Mouse (Mus musculus) heart, embryonic 15.5 days (tissue): ENCODE data around the gene Ntn4. TPM values are rescaled to one million over a fixed set of nuclear protein-coding genes. Genes with fewer than 3 reads are reported as not detected.
"Not testable (repeated sequence)": the region's sequence is repeated elsewhere in the genome, so short reads cannot be mapped to it uniquely, and the experiment has no call there.

Experiments used
- ATAC-seq: fragments of 200-750 bp; cut with Nextera tagmentation; replicated peaks from 2 replicates; pipeline ENCODE4 v1.8.0; 2017; ENCODE audit warnings: low read depth, moderate TSS enrichment; ENCODE audit not compliant: insufficient number of reproducible peaks, insufficient read depth, low FRiP score
- H3K27ac ChIP-seq: fragments of 300-500 bp; sonication (generic); 2 replicates; pipeline ENCODE4 v1.5.1; 2015; ENCODE audit warnings: mild to moderate bottlenecking, inconsistent platforms
- H3K27me3 ChIP-seq: fragments of 300-500 bp; sonication (generic); 2 replicates; pipeline ENCODE4 v1.6.1; 2015; ENCODE audit warnings: inconsistent platforms
- H3K36me3 ChIP-seq: fragments of 300-500 bp; sonication (generic); 2 replicates; pipeline ENCODE4 v1.6.1; 2015; ENCODE audit warnings: mild to moderate bottlenecking, inconsistent platforms
- H3K4me1 ChIP-seq: fragments of 300-500 bp; sonication (generic); replicated peaks from 2 replicates; pipeline ENCODE4 v1.6.1; 2015; ENCODE audit warnings: inconsistent platforms
- H3K4me2 ChIP-seq: fragments of 300-500 bp; sonication (generic); 2 replicates; pipeline ENCODE4 v1.6.1; 2015; ENCODE audit warnings: inconsistent platforms, mild to moderate bottlenecking, moderate library complexity
- H3K4me3 ChIP-seq: fragments of 300-500 bp; sonication (generic); 2 replicates; pipeline ENCODE4 v1.5.1; 2015; ENCODE audit warnings: mild to moderate bottlenecking, inconsistent platforms
- H3K9ac ChIP-seq: fragments of 300-500 bp; sonication (generic); 2 replicates; pipeline ENCODE4 v1.6.1; 2015; ENCODE audit warnings: mild to moderate bottlenecking, inconsistent platforms
- H3K9me3 ChIP-seq: fragments of 300-500 bp; sonication (generic); replicated peaks from 2 replicates; pipeline ENCODE4 v1.6.1; 2016; ENCODE audit warnings: inconsistent platforms
- WGBS: fragments of 180-500 bp; shearing (Covaris S2); methylation state at CpG from one replicate; pipeline ENCODE4 v1.1.7; 2015; ENCODE audit warnings: mixed read lengths; 5-methylcytosine and 5-hydroxymethylcytosine counted together
- polyA plus RNA-seq: library from polyadenylated mRNA; unstranded; fragments of >200 nt; fragmentation: Nextera tagmentation; extraction: Ambion mirVana; gene quantifications from 2 replicates; pipeline ENCODE4 v1.2.1, GENCODE M21; 2015

Gene Ntn4
- polyA plus RNA-seq, 1 experiment from 2014 or later, result 2.6 TPM

- H3K4me2 ChIP-seq, result no peak overlapping the region
- peaks cover 17% of the 10 kb centered on the region for H3K4me1 ChIP-seq
- H3K4me3 ChIP-seq, result no peak overlapping the region
- 70% methylated on average over 2 of the region's 2 CpGs for WGBS
- no peaks in the 10 kb centered on the region for H3K27me3 ChIP-seq
- no peaks in the 10 kb centered on the region for H3K36me3 ChIP-seq
- H3K9me3 ChIP-seq, result no peaks in the 10 kb centered on the region
- no peak for ATAC-seq
- no peak overlapping the region for H3K9ac ChIP-seq
- no peak overlapping the region for H3K27ac ChIP-seq
These were observed 25.7 kb downstream of the Ntn4 start for GRCm38 (mm10) chr10:93666222-93666621.

- H3K27ac ChIP-seq, result no peak overlapping the region
- WGBS, result 51% methylated on average over 3 of the region's 3 CpGs
- no peaks in the 10 kb centered on the region for H3K36me3 ChIP-seq
- no peaks in the 10 kb centered on the region for H3K9me3 ChIP-seq
- ATAC-seq, result no peak
- H3K4me3 ChIP-seq, result no peak overlapping the region
- no peak overlapping the region for H3K4me2 ChIP-seq
- peaks cover 12% of the 10 kb centered on the region for H3K4me1 ChIP-seq
- H3K27me3 ChIP-seq, result no peaks in the 10 kb centered on the region
- H3K9ac ChIP-seq, result no peak overlapping the region
These were observed 26.5 kb downstream of the Ntn4 start for GRCm38 (mm10) chr10:93666996-93667395.

GRCm38 (mm10) chr10:93672646-93673479, 32.4 kb downstream of the Ntn4 start:
- Histone ChIP-seq H3K36me3 (no peaks in the 10 kb centered on the region), H3K27me3 (no peaks in the 10 kb centered on the region), H3K9me3 (no peaks in the 10 kb centered on the region), H3K27ac (peak overlapping the region; percentile 85), H3K9ac (no peak overlapping the region), H3K4me2 (peak overlapping the region; percentile 60), H3K4me1 (peaks cover 12% of the 10 kb centered on the region), H3K4me3 (peak overlapping the region; percentile 25)
- WGBS, result 30% methylated on average over 22 of the region's 22 CpGs
- peak; percentile 76 for ATAC-seq

GRCm38 (mm10) chr10:93679191-93680007, 38.9 kb downstream of the Ntn4 start:
- Histone ChIP-seq H3K9ac (peak overlapping the region; percentile 43; the same call in 1 of the 2 replicates), H3K36me3 (no peaks in the 10 kb centered on the region; the same call in 1 of the 2 replicates), H3K9me3 (no peaks in the 10 kb centered on the region), H3K27me3 (no peaks in the 10 kb centered on the region), H3K4me2 (peak overlapping the region; percentile 60), H3K4me1 (peaks cover 18% of the 10 kb centered on the region), H3K27ac (peak overlapping the region; percentile 67), H3K4me3 (peak overlapping the region; percentile 28)
- 28% methylated on average over 19 of the region's 19 CpGs for WGBS
- peak; percentile 87 for ATAC-seq

- Histone ChIP-seq H3K9me3 (no peaks in the 10 kb centered on the region), H3K36me3 (peaks cover 3% of the 10 kb centered on the region; the same call in 1 of the 2 replicates), H3K27ac (no peak overlapping the region), H3K9ac (no peak overlapping the region), H3K27me3 (no peaks in the 10 kb centered on the region), H3K4me2 (no peak overlapping the region), H3K4me3 (no peak overlapping the region), H3K4me1 (peaks cover 18% of the 10 kb centered on the region)
- ATAC-seq, result no peak
- 73% methylated on average over 6 of the region's 6 CpGs for WGBS
These were observed 40.3 kb downstream of the Ntn4 start for GRCm38 (mm10) chr10:93680680-93681377.

GRCm38 (mm10) chr10:93682185-93682747, 41.8 kb downstream of the Ntn4 start:
- Histone ChIP-seq H3K27me3 (no peaks in the 10 kb centered on the region), H3K4me2 (no peak overlapping the region), H3K9me3 (no peaks in the 10 kb centered on the region), H3K4me1 (peaks cover 18% of the 10 kb centered on the region), H3K27ac (no peak overlapping the region), H3K4me3 (no peak overlapping the region), H3K36me3 (peaks cover 3% of the 10 kb centered on the region; the same call in 1 of the 2 replicates), H3K9ac (no peak overlapping the region)
- 66% methylated on average over 18 of the region's 18 CpGs for WGBS
- no peak for ATAC-seq

GRCm38 (mm10) chr10:93683185-93683584, 42.7 kb downstream of the Ntn4 start:
- H3K9ac ChIP-seq, result no peak overlapping the region
- peaks cover 3% of the 10 kb centered on the region; the same call in 1 of the 2 replicates for H3K36me3 ChIP-seq
- no peaks in the 10 kb centered on the region for H3K9me3 ChIP-seq
- ATAC-seq, result no peak
- H3K27me3 ChIP-seq, result no peaks in the 10 kb centered on the region
- H3K4me2 ChIP-seq, result no peak overlapping the region
- H3K4me1 ChIP-seq, result peaks cover 15% of the 10 kb centered on the region
- 86% methylated on average over 7 of the region's 7 CpGs for WGBS
- no peak overlapping the region for H3K27ac ChIP-seq
- H3K4me3 ChIP-seq, result no peak overlapping the region

- H3K4me3 ChIP-seq, result no peak overlapping the region
- no peak overlapping the region for H3K4me2 ChIP-seq
- peaks cover 3% of the 10 kb centered on the region; the same call in 1 of the 2 replicates for H3K36me3 ChIP-seq
- 85% methylated on average over 4 of the region's 4 CpGs for WGBS
- H3K27ac ChIP-seq, result no peak overlapping the region
- H3K4me1 ChIP-seq, result peaks cover 10% of the 10 kb centered on the region
- ATAC-seq, result no peak
- no peaks in the 10 kb centered on the region for H3K9me3 ChIP-seq
- no peak overlapping the region for H3K9ac ChIP-seq
- H3K27me3 ChIP-seq, result no peaks in the 10 kb centered on the region
These were observed 43.4 kb downstream of the Ntn4 start for GRCm38 (mm10) chr10:93683896-93684295.

GRCm38 (mm10) chr10:93685416-93685815, 44.9 kb downstream of the Ntn4 start:
- not testable (repeated sequence) for H3K27me3 ChIP-seq, H3K4me3 ChIP-seq, H3K4me2 ChIP-seq, H3K27ac ChIP-seq, H3K9me3 ChIP-seq, H3K4me1 ChIP-seq, H3K9ac ChIP-seq, H3K36me3 ChIP-seq, ATAC-seq
- WGBS, result 79% methylated on average over 3 of the region's 3 CpGs

GRCm38 (mm10) chr10:93686579-93686978, 46.1 kb downstream of the Ntn4 start:
- WGBS, result 98% methylated on average over 6 of the region's 6 CpGs
- no peaks in the 10 kb centered on the region for H3K27me3 ChIP-seq
- no peak for ATAC-seq

More at GRCm38 (mm10) chr10:93686579-93686978, 46.1 kb downstream of the Ntn4 start:
- H3K4me3 ChIP-seq, result no peak overlapping the region
- no peak overlapping the region for H3K9ac ChIP-seq
- H3K27ac ChIP-seq, result no peak overlapping the region
- H3K4me2 ChIP-seq, result no peak overlapping the region
- peaks cover 6% of the 10 kb centered on the region for H3K4me1 ChIP-seq
- peaks cover 3% of the 10 kb centered on the region; the same call in 1 of the 2 replicates for H3K36me3 ChIP-seq
- no peaks in the 10 kb centered on the region for H3K9me3 ChIP-seq
